Mouse (Mus musculus) heart, adult 2 months (tissue): ENCODE data around the gene Prkag3.
A peak's percentile ranks its signal among the peaks of the same experiment; 100 is the strongest.

Experiments
- CTCF ChIP-seq: fragments of 200-600 bp; IDR thresholded peaks from 2 replicates; pipeline ENCODE4 v1.8.1; 2022; ENCODE audit warnings: antibody characterized with exemption, mild to moderate bottlenecking, moderate library complexity
- EP300 ChIP-seq: fragments of 200-500 bp; IDR thresholded peaks from 2 replicates; pipeline ENCODE4 v1.6.1; 2011; ENCODE audit warnings: low read depth, low read length, control low read depth; ENCODE audit not compliant: insufficient read depth
- POLR2A ChIP-seq: fragments of 200-500 bp; IDR thresholded peaks from 2 replicates; pipeline ENCODE4 v1.6.1; 2011; ENCODE audit warnings: mild to moderate bottlenecking, low read depth, low read length, control low read depth; ENCODE audit not compliant: insufficient read depth

GRCm38 (mm10) chr1:74787846-74788245 is 38.8 kb upstream of the Prkag3 start:
- peak; percentile 82 for TF ChIP-seq CTCF
- no peak for TF ChIP-seq POLR2A
- no peak for TF ChIP-seq EP300
